Mouse (Mus musculus): ENCODE measurements at regions not wholly inside any gene's neighbourhood (a gene's known extent, or its start where the extent isn't known, plus 50 kb on each side); places are given as distances from the start of the nearest gene placed in this dataset.
A peak's percentile ranks its signal among the peaks of the same experiment; 100 is the strongest.

DNA sequence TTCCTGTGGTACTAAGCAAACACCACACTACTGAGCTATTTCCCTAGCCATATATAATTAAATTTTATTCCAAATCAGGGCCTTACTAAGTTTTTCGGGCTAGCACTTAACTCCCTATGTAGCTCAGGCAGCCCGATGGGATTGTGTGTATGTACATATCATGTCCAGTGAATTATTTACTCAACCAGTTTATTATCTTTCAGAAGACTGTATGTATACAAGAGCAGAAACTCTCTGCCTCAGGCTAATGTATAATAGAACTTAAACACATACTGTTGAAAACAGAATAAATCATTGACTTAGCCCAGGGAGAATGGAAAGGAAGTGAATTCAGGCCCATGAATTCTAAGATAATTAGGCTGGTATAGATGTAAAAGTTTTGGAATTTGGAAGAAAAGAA is 74.1 kb upstream of the Gnai1 start:
- no peaks in the 10 kb centered on the region for H3K9me3 ChIP-seq (replicated peaks; ENCODE audit: control insufficient read depth, low read length)
- DNase-seq (ENCODE audit: low spot score) (no peak), ATAC-seq (no peak)
- no peak overlapping the region for H3K27ac ChIP-seq (ENCODE audit: low read depth, low read length)
- H3K4me1 ChIP-seq (ENCODE audit: control insufficient read depth, insufficient read depth, low read length): no peaks in the 10 kb centered on the region
- H3K9ac ChIP-seq (ENCODE audit: low read length): no peak overlapping the region
- WGBS: 95% methylated on average over 2 of the region's 2 CpGs
- no peaks in the 10 kb centered on the region for H3K27me3 ChIP-seq (replicated peaks; ENCODE audit: control insufficient read depth, insufficient read depth, low read length)
- H3K4me2 ChIP-seq (ENCODE audit: low read length): no peak overlapping the region
- H3K36me3 ChIP-seq (ENCODE audit: control insufficient read depth, insufficient read depth, low read length): no peaks in the 10 kb centered on the region
- H3K4me3 ChIP-seq (ENCODE audit: low read depth, low read length): no peak overlapping the region

DNA sequence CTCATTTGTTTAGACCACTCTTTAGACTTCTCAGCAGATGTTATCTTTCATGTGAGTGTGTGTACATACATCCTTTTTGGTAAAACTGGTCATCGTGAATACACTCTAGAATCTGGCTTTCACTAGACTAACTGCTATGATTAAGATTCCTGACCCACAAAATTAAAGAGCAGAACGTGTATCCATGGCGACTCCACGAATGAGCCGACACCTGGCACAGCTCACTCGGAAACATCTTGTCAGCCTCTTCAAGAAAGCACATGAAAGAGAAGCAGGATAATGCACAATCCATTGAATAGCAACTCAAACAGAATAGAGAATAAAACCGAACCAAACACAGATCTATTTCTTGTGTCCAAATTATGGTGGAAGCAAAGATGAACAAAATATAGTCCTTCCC is 73.1 kb upstream of the Gnai1 start:
- H3K4me3 ChIP-seq (ENCODE audit: low read depth, low read length): no peak overlapping the region
- H3K36me3 ChIP-seq (ENCODE audit: control insufficient read depth, insufficient read depth, low read length): no peaks in the 10 kb centered on the region
- H3K9ac ChIP-seq (ENCODE audit: low read length): no peak overlapping the region
- 58% methylated on average over 7 of the region's 7 CpGs for WGBS
- H3K4me2 ChIP-seq (ENCODE audit: low read length): no peak overlapping the region
- no peak overlapping the region for H3K27ac ChIP-seq (ENCODE audit: low read depth, low read length)
- ATAC-seq (peak; percentile 50; the same call in 1 of the 2 replicates), DNase-seq (ENCODE audit: low spot score) (peak; percentile 12)
- no peaks in the 10 kb centered on the region for H3K4me1 ChIP-seq (ENCODE audit: control insufficient read depth, insufficient read depth, low read length)
- no peaks in the 10 kb centered on the region for H3K27me3 ChIP-seq (replicated peaks; ENCODE audit: control insufficient read depth, insufficient read depth, low read length)
- no peaks in the 10 kb centered on the region for H3K9me3 ChIP-seq (replicated peaks; ENCODE audit: control insufficient read depth, low read length)

DNA sequence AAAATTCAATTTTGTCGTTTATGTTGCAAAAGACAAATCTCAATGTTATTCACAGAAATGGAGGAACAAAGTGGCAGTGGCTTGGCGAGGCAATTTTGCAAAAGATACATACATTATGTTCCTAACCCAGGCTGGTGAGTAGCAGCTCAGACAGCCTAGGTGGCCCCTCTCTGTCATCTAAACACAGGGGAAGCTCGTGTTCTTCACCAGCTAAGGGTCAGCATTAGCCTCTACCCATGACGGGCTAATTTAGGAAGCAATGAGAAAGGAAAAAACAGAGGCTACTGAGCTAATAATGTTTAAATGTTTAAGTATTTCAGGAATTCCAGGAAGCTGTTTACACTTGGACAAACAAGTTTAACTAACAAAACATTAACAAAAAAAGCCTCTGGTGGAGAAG is 64.9 kb upstream of the Gnai1 start:
- Histone ChIP-seq H3K27me3 (replicated peaks; ENCODE audit: control insufficient read depth, insufficient read depth, low read length) (no peaks in the 10 kb centered on the region), H3K4me1 (ENCODE audit: control insufficient read depth, insufficient read depth, low read length) (no peaks in the 10 kb centered on the region), H3K9ac (ENCODE audit: low read length) (no peak overlapping the region), H3K4me3 (ENCODE audit: low read depth, low read length) (no peak overlapping the region), H3K36me3 (ENCODE audit: control insufficient read depth, insufficient read depth, low read length) (no peaks in the 10 kb centered on the region), H3K9me3 (replicated peaks; ENCODE audit: control insufficient read depth, low read length) (no peaks in the 10 kb centered on the region), H3K27ac (ENCODE audit: low read depth, low read length) (no peak overlapping the region), H3K4me2 (ENCODE audit: low read length) (no peak overlapping the region)
- DNase-seq (ENCODE audit: low spot score) (no peak), ATAC-seq (no peak)
- WGBS: 62% methylated on average over 4 of the region's 4 CpGs

DNA sequence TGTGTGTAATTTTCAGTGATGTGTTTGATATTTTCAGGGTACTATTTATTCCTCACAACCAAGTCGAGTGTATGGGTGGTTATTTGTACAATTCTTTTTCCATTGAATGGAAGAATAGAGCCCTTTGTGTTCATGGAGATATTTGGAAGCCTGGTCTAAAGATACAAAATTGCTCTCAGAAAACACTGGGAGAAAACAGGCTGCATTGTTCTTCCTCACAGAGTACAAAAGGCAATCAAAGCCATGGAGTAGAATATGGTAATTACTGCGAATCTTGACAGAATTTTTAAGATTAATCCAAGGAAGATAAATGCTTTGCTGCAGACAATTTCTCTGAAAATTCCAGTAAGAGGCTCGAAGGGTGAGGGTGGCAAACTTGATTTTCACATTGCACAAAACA is 54.7 kb upstream of the Gnai1 start:
- Histone ChIP-seq H3K27ac (ENCODE audit: low read depth, low read length) (no peak overlapping the region), H3K27me3 (replicated peaks; ENCODE audit: control insufficient read depth, insufficient read depth, low read length) (no peaks in the 10 kb centered on the region), H3K4me1 (ENCODE audit: control insufficient read depth, insufficient read depth, low read length) (no peaks in the 10 kb centered on the region), H3K9me3 (replicated peaks; ENCODE audit: control insufficient read depth, low read length) (no peaks in the 10 kb centered on the region), H3K36me3 (ENCODE audit: control insufficient read depth, insufficient read depth, low read length) (no peaks in the 10 kb centered on the region), H3K9ac (ENCODE audit: low read length) (no peak overlapping the region), H3K4me3 (ENCODE audit: low read depth, low read length) (no peak overlapping the region), H3K4me2 (ENCODE audit: low read length) (no peak overlapping the region)
- peak; percentile 39 for DNase-seq (ENCODE audit: low spot score)
- WGBS: 38% methylated on average over 3 of the region's 3 CpGs
- ATAC-seq: peak; percentile 50; the same call in 1 of the 2 replicates

All from forebrain, embryonic 14.5 days (tissue).